Mouse (Mus musculus): ENCODE results near the gene Spdye4c.

Gene Spdye4c

DNA sequence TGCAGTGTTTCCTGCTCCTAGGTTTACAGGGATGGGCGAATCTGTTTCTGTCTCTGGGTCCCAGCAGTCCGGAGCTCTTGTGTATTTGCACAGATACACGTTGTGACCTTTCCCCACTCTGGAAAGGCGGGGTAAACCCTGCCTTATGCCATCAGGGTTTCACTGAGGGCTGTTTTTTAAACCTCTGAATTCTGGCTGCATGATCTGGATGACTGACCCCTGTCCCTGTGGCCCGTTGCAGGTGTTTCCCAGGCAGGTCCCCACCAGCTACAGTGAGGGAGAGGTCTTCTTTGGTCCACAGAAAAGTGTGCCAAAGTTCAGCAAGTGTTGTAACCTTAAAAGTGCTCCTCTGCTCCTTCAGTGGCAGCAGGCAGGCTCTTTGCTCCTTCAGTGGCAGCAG lies 18.3 kb downstream of the Spdye4c start:
- no peak for DNase-seq

DNA sequence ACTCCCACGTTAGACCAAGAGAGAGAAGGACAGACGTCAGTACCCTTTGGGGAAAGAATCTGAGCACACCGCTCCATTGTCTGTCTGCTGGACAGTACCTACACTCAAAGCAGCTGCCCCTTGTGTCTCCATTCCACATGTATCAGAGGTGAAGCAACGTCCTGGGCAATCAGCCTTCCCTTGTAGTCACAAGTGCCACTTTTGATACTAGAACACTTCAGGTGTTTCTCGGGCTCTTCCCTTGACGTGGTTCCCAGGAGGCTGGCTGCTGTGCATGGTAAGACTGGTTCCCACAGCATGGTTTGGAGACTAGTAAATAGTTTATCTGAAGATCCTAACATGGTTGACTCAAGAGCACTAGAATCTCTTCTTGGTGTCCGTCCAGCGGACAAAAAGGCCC lies 20.2 kb downstream of the Spdye4c start:
- DNase-seq = no peak

DNA sequence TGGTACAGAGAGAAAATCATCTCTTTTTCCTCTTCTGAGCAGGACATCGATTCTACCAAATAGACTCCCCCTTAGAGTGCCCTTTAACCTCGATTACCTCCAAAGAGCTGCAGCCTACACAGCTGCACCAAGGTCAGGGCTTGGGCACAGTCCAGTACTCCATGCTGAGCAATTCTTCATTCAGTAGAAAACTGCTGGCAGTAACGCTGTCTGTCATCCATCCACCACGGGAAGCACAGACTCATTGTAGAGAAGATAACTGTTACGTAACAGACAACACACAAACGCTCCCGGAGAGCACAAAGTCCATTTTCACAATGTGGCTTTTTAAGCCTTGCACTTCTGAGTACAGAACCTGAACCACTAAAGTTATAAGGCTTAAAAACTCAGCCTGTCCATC lies 21.3 kb downstream of the Spdye4c start:
- DNase-seq = no peak

DNA sequence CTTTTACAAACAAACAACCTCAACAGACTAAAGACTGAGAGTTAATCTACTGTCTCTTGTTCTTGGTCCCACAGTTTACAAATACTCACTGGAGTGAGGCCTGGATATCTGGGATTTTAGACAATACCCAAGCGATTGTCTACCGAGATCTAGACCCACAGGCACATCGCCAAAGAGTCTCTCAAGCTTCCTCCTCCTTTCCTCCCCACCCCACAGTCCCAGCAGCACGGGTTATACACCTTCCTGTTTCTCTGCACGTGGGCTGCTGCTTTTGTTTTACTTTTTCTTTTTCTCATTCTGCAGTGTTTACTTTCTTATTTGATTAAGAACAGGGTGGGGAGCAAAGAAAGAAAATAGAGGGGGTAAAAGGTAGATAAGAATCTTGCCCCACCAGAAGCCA lies 22.4 kb downstream of the Spdye4c start:
- no peak for DNase-seq

DNA sequence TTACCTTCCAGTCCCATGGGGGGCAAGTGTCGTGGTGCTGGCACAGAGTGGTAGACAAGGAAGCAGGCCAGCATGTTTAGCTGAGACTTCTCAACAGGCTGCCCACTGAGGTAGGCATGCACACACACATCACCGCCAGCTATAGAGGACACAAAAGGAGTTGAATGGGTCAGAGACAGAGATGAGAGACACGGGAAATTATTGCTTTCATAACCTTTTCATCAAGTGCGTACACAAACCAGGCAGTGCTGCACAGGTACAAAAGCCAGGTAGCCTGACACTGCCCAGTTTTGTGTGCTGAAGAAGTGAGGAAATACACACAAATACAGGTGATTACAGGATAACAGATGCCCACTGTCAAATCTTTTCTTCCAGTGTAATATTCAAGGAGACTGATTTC lies 24.4 kb downstream of the Spdye4c start:
- DNase-seq = no peak

DNA sequence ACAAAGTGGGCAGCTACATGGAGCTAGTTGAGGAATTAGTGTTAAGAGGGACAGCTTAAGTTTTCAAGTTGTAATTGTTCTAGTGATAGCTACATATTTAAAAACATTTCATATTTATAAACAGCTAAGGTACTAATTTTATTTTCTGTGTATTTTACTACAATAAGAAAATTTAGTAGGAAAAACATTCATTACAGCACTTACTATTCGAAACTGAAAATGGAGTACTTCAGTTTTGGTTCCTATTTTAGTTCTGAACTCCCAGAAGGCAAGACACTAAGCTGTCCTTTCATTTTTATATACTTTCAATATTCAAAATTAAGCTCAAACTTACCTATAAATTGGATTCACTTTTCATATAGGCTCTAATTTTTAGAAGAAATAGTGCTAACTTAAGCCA lies 29.6 kb downstream of the Spdye4c start:
- DNase-seq = no peak
